Mouse (Mus musculus) B cell, adult 67 days (primary cell): Measurements from ENCODE around the gene Mad1l1. TPM values are rescaled to one million over a fixed set of nuclear protein-coding genes. Genes with fewer than 3 reads are reported as not detected.

Experiments
- total RNA-seq, 2 experiments: library from RNA; stranded (reverse); gene quantifications; 4 replicates each; pipeline ENCODE4 v1.2.4; 2023

Gene Mad1l1
- total RNA-seq: 10 to 100 TPM; 24.6 to 30.7 TPM

GRCm38 (mm10) chr5:140321042-140321755 is at the start of gene Mad1l1, which contains the start of gene Nudt1:
Gene Mad1l1 (minus strand): TSS chr5:140321552.
Gene Nudt1 (plus strand): TSS chr5:140321656.

GRCm38 (mm10) chr5:140331615-140332512 is 10.5 kb upstream of the Mad1l1 start, which contains the start of gene Mrm2:
Gene Mrm2 (minus strand): TSS chr5:140331898.

Other genes with a start within 250 kb of the Mad1l1 start
- 1 to 10 TPM; 6.3 to 7.1 TPM for gene Nudt1, start 104 bp upstream of the Mad1l1 start, total RNA-seq
- 10 to 100 TPM; 11.0 to 12.1 TPM for gene Mrm2, start 10.3 kb upstream of the Mad1l1 start, total RNA-seq
- gene Snx8, start 67.7 kb upstream of the Mad1l1 start, total RNA-seq: 100 to 1,000 TPM; 191 to 212 TPM
- 100 to 1,000 TPM; 123 to 125 TPM for gene Eif3b, start 97.8 kb upstream of the Mad1l1 start, total RNA-seq
- under 1 TPM in 1 of 2 experiments, not detected in 1; 0.17 TPM for gene Gm4869, start 124.1 kb upstream of the Mad1l1 start, total RNA-seq
- 10 to 100 TPM; 21.5 to 23.4 TPM for gene Chst12, start 184.0 kb upstream of the Mad1l1 start, total RNA-seq
- gene Grifin, start 243.5 kb upstream of the Mad1l1 start, total RNA-seq: not detected